Mouse (Mus musculus) MEL-GATA-1-ER (cell line): ENCODE results near the gene Mgat1.
"Not testable (repeated sequence)": the region's sequence is repeated elsewhere in the genome, so short reads cannot be mapped to it uniquely, and the experiment has no call there.

Experiments
- DNase-seq: peaks from one replicate; pipeline ENCODE4 v3.0.0-alpha.2; 2012; ENCODE audit warnings: low read depth; ENCODE audit errors: extremely low read depth

Mgat1 gene

DNA sequence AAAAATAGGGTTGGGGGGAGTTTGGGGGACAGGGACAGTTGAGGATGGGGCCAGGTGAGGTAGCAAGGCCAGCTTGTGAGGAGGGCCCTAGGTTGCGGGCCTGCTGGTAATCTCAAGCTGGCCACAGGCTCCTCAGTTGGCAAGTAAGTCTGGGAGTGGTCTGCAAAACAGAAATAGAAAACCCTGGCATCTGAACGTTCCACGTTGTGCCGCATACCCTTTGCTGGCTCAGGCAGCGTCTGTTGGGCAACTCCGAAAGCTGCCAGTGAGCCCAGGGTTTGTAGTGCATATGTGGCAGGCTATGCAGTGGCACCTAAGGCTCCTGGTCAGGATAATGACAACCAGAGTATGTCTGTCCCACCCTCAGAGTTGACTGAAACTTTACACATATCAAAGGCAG lies 19.2 kb downstream of the Mgat1 start:
- DNase-seq: no peak

DNA sequence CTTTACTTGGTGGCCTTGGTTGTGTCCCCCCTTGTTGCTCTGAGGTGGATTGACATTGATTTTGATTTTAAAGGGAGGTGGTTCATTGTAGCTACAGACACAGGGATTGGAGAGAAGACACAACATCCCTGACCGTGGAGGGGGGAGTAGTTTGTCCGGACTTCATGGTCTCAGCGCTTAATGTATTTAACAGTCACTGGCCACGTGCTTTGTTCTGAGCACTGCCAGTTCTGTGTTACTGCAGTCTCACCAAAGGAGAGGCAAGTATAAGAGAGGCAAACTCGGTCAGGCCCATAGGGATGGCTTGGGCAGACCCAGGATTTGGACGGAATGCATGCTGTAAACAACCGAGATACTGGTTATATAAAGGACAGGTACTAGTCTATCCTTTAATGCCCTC lies 20.1 kb downstream of the Mgat1 start:
- DNase-seq: no peak

DNA sequence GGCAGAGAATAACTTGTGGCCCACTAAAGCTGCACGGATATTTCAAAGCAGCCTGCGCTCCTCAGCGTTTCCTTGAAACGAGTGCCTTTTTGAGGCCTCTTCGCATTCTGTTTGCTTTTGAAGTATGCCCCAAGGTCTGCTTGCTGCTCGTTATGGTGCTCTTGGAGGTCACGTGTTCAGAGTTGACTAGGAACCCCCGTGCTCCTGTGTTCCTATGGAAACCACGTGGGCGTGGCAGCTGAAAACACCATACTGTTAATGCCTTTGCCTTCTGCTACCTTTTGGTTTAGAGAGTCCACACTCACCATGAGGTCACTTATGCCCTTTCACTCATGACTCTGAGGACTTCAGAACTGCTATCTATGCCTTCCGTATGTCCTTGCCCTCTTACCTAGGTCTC lies 20.6 kb downstream of the Mgat1 start:
- DNase-seq: no peak

DNA sequence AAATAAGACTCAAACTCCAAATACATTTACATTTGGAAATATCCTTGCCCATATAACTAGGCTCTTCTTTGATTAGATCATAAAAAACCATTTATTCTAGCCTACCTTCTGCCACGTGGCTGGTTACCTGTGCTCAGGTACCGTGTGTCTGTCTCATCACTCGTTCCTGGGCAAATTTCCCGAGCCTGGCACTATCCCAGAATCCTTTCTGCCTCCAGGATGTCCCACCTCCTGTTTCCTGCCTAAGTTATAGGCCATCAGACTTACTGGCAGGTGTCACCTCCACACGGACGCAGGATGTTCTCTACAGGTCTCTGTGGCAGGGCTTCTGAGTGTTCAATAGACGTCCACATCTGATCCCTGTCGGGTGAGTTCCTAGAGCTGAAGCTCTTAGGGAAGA lies 21.1 kb downstream of the Mgat1 start:
- DNase-seq: no peak

DNA sequence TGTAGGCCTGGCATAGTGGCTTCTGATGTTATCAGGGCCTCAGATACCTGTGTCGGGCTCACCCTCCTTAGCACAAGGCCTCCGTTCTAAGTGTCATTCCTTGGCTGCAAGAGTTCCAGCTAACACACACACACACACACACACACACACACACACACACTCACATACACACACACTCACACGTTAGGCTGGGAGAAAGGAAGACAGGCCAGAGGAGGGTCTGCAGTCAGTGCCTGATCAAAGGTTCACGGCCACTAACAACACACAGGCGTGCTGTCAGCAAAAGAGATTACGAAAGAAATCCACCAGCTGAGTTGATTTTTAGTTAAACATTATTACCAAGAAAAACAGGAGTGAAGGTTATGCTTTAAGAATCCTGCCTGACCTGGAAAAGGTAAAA lies 22.7 kb downstream of the Mgat1 start:
- no peak for DNase-seq

DNA sequence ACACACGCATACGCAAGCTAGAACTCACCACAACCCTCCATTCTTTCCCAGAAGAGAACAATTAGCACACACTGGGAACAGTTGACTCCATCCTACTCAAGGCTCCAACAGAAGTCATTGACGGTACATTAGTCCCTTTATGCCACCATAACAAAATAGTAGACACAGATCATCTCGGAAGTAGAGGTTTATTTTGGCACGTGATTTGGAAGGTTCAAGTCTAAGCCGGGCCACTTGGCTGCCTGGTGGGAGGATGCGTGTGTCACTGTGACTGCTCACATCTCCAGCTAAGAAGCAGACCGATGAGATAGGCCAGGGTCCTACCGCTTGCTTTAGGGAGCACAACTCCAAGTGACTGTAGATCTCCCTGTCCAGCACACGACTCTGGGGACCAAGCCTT lies 23.3 kb downstream of the Mgat1 start:
- DNase-seq: no peak

DNA sequence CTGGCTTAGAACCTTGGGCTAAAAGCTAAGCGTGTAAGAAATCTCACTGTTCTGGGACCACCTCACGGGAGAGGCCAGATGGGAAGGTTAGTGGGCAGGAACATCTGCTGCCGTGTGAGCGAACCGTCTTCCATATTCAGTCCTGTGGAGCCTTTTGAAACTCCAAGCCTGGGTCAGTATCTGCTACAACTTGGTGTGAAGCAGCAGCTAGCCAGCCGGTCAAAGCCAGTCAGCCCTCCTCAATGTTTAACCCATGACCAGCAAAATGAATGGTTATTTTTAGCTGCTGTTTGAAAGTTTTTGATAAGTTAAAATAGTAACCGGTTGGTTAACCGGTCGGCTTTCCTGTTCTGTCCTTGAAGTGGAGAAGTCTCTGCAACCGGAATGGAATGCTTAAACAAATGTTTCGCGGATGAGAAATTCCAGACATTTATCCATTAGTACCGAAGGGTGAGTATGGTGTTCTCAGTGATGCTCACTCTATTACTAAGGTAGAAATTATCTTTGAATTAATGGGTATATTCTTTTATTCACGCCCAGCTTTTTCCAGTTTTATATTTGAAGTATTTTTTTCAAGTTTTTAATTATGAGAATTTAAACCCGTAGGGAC lies 24.1 kb downstream of the Mgat1 start:
- DNase-seq: no peak

DNA sequence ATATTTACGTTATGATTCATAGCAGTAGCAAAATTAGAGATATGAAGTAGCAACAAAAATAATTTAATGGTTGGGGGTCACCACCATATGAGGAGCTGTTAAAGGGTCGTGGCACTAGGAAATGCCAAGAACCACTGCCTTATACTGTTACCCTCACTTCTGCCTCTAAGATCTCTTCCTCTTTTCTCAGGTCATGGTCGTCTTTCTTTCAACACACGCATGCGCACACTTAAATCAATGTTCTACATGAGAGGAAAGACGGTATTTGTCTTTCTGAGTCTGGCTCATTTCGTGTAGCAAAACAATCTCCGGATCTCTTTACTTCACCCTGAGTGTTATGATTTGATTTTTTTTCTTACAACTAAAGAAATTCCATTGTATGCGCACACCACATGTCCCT lies 25.8 kb downstream of the Mgat1 start:
- no peak for DNase-seq

DNA sequence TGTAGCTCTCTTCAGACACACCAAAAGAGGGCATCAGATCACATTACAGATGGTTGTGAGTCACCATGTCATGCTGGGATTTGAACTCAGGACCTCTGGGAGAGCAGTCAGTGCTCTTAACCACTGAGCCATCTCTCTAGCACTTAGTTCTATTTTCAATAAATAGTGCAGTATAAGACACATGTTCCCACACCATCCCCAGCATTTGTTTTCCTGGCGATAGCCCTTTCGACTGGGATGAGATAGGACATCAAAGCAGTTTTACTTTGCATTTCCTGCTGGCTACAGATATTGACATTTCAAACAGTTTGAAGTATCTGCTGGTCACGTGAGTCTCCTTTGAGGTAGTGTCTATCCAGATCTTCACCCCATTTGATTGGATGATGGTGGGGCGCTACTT lies 26.4 kb downstream of the Mgat1 start:
- no peak for DNase-seq

DNA sequence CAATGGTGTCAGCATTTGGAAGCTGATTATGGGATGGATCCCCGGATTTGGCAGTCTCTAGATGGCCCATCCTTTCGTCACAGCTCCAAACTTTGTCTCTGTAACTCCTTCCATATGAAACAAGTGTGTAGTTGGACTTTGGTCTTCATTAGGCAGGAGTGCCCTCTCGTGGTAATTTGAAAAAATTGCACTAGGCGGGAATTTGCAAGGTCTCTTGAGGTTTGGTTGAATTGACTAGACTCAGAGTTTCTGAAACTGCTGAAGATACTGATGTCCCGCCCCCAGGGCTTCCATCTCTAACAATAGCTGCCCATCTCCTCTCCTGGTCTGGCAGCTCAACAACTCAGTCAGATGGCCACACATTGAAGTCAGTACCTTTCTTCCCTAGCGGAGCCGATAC lies 27.3 kb downstream of the Mgat1 start:
- DNase-seq: peak; percentile 41

DNA sequence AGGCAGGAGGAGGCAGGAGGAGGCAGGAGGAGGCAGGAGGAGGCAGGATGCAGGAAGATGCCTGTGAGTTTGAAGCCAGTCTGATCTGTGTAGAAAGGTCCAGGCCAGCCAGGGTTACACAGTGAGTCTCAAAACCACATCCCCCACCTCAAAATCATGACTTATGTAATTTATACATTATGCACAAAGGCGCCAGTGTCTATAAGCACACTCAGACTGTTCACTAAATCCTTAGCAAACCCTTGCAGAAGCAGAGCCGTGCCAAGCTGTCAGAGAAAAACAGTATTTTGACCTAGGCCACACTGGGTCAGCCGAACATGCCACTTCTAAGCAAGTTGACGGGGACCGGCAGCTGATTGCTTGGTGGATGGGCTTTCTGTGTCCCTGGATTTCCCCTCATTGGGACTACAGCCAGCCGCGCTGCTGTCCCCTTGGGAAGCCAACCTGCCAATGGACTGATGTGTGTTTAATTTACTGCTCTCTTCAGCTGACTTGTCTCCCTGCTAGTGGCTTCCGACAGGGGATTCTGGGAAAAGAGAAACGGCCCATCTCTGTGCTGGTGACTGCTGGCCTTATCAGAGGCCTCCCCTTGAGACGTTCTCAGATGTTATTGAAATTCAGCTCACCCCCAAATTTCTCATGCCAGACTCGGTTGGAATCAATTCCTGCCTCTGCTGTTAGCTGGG lies 30.0 kb downstream of the Mgat1 start:
- DNase-seq: no peak

DNA sequence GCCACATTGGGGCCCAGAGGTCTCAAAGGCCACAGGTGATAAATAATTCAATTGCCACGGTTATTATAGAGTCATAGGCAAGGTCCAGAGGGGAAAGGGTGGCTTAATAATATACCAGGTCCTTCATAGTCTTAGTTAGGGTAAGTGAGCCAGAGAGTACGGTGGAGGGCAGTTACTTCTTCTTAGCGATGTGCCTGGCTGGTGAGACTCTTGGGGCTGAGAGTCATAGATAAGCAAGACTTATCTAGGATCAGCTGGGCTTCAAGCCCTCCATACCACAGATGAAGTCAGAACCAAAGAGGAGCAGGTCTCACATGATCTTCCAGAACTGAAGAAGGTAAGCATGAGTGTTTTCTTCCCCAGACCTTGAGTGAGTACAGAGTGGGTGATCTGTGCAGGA lies 34.2 kb downstream of the Mgat1 start, which contains the start of gene Olfr1393:
Olfr1393 (plus strand) TSS at position 83 of the 400 bp plus-strand sequence.
- DNase-seq: no peak

DNA sequence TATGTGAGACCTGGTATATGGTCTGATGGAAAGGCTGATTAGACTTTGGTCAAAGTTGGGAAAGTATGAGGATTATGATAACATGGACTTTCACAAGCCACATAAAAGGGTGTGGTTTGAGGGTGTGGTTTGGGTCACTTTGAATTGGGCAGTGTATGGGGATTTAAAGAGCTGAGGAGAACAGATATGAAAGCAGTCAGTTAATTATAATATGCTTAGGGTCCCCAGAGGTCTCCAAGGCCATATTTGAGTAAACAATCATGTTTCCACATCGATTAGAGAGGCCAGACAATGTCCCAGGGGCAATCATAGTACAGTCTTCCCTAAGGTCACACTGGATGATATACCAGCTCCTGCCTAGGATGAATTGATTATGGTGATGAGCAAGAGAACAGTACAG lies 41.0 kb downstream of the Mgat1 start, which contains the start of gene Olfr1392:
Olfr1392 (plus strand) TSS at position 301 of the 400 bp plus-strand sequence.
- DNase-seq: not testable (repeated sequence)

DNA sequence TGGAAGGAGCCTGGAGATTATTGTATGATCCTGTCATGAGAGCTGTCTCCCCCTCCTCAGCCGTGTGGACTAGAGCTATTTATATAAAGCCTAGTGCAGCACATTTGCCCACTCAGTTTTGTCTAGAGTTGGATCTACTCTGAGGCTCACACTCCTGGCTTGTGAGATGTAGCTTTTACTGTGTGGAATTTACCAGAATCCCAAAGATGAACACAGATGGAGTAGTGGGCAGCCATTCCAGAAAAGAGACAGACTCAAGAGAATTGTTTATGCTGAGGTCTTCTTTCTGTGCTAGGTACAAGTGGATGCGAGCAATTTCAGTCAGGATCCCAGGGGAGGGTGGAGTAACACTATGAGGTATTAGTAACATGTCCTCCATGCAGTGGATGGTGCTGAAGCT lies 43.3 kb downstream of the Mgat1 start:
- DNase-seq: no peak

DNA sequence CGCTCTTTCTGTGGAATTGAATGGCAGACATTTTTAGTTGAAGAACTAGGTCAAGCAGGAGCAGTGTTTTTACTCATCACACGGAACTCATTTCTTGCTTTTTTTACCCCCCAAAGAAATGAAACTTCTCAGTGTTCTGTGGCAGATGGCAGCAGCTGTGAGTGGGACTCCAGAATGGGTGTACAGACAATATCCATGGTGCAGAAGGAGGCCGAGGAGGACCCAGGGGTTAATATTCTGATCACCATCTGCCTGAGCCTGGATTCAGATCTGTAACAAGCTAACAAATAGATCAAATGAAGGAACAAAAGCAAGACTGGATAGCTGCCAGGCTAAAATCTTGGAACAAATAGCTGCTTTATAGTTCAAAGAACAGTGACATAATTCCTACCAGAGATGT lies 48.8 kb downstream of the Mgat1 start:
- no peak for DNase-seq

DNA sequence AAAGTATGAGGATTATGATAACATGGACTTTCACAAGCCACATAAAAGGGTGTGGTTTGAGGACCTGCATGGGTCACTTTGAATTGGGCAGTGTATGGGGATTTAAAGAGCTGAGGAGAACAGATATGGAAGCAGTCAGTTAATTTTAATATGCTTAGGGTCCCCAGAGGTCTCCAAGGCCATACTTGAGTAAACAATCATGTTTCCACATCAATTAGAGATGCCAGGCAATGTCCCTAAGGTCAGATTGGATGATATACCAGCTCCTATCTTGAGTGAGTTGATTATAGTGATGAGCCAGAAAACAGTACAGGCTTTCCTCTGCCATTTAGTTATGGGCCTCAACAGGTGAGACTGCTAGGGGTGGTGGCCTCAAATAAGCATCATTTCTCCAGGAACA lies 60.5 kb downstream of the Mgat1 start, which contains the start of gene Olfr10:
Olfr10 (plus strand) TSS at position 301 of the 400 bp plus-strand sequence.
- DNase-seq: no peak

DNA sequence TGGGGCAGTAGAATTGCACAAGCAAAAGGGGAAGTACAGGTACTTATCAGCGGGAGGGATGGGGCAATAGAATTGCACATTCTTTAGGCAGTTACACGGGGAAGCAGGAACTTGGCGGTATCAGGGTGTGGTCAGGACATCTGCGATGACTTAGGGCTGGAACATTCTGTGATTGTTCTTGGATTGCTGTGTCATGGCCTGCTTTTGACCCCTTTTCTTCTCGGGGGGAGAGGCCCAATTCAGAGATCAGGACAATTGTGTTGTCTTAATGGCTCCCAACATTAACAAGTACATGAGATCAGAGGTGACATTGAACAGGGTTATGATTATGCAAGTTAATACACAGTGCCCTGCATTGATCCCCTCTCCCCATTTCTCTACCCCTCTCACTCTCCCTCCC lies 64.6 kb downstream of the Mgat1 start:
- DNase-seq: not testable (repeated sequence)
